Mouse (Mus musculus): ENCODE results near the gene Trim44.

Gene Trim44

DNA sequence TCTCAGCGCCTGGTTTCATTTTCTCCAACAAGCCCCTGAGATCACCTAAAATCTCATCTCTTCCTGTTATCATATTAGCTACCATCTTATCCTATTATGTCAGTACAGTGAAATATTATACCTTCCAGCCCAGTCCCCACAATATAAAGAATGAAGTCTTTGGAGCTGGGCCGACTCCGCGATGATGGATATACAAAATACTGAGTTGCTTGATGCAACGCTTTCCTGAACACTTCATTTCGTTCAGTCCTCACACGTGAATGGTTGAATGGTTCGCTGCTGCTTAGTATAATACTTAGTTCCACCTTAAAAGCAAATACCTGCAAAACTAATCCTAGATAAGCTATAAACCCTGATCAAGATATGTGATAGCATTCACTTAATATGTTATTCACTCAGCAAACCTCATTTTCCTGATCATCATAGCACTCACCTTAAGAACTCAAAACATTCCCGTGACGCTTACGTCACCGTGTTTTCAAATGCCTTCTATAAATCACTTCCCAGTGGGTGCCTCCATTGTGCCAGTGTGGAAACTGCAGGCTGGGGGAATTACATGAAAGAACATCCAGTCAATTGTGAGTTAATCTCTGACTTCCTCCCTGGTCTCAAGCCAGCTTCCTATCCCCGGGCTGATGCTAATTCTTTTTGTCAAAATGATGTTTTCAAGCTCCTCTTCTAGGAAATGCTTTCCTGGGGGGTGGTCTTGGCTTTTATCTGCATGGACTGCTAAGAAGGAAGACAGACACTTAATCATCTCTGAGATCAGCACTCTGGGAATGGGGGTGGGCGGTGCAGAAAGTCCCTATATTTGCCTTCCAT is at the start of gene Trim44:
TSS of gene Trim44 (minus strand) at position 466 of the 822 bp plus-strand sequence.
- DNase-seq (ENCODE audit: low spot score in 2 of 2), result no peak

- no peak for DNase-seq (ENCODE audit: low spot score in 2 of 2)
These were observed 47.5 kb upstream of the Trim44 start for GRCm38 (mm10) chr2:102455126-102455525.

DNA sequence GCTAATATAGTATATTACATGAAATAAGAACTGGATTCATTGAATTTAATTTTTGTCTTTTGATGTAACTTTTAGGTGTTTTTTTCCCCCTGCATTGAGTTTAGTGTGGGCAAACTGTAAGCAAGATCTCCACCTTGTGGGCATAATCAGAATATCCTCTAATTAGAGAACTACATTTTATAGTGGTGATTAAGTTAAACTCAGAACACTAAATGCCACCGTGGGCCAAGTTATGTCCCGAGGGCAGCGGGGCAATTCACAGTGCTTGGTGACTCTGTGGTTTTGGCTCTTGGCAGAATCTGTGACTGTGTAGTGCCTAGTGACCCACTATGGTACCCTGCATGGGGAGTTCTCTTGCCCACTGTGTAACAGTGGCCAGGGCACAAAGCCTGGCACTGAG is 45.8 kb upstream of the Trim44 start:
- no peak for DNase-seq (ENCODE audit: low spot score in 2 of 2)

GRCm38 (mm10) chr2:102451671-102452549 is 44.3 kb upstream of the Trim44 start, which contains the start of gene Fjx1:
Gene Fjx1 (minus strand): TSS chr2:102452499.
- DNase-seq (ENCODE audit: low spot score in 2 of 2), result no peak

GRCm38 (mm10) chr2:102450761-102451670 is 43.4 kb upstream of the Trim44 start:
- peak; percentile 8 to 50 for DNase-seq (ENCODE audit: low spot score in 2 of 2)

DNA sequence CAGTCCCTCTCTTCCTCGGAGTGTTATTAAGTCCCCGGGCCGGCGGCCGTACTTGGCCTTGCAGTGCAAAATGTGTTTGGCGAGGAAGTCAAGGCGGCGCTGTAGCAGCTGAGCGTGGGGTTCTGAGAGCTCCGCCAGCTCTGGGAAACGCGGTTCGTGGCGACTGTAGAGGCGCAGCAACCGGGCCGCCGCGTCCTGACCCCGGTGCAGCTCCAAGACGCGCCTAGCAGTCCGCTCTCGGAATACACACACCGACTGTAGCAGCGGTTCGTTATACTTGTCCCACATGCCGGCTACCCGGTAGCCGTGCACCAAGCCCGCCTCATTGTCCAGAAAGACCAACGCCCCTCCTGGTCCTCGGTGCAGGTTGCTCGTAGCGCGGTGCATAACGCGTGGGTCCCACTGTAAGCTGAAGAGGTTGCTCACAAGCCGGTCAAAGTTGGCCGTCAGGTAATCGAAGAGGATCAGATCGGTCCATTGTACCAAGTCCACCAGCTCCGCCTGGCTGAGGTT is 42.7 kb upstream of the Trim44 start:
- peak; percentile 60 to 61 for DNase-seq (ENCODE audit: low spot score in 2 of 2)

DNA sequence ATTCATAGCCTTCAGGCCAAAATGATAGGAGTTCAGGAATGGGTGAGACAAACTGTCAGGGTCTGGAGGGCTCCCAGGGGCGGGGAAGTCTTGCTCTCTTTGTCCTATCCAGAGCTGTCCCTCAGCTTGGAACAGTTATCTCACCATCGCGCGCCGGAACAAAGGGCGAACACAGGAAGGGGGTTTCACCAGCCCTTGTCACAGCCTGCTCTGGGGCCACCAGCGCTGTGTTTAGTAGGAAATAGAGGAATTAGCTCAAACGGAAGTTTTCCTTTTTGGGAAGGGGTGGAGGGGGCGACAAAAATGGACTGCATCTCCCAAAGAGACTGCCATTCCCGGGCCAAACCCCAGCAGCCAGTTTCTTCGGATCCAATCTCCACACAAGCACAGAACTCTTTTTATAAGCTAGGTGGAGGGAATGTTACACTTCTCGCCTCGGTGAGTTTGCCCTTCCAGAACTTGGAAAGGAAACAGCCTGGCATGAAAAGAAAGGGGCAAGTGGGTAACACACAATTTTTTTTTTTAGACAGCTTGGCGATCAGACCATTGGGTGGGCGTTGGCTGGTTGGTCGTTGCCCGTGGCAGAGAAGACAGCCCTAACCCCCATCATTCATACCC is 42.1 kb upstream of the Trim44 start:
- DNase-seq (ENCODE audit: low spot score in 2 of 2), result no peak

GRCm38 (mm10) chr2:102449056-102449455 is 41.4 kb upstream of the Trim44 start:
- DNase-seq (ENCODE audit: low spot score in 2 of 2), result no peak

DNA sequence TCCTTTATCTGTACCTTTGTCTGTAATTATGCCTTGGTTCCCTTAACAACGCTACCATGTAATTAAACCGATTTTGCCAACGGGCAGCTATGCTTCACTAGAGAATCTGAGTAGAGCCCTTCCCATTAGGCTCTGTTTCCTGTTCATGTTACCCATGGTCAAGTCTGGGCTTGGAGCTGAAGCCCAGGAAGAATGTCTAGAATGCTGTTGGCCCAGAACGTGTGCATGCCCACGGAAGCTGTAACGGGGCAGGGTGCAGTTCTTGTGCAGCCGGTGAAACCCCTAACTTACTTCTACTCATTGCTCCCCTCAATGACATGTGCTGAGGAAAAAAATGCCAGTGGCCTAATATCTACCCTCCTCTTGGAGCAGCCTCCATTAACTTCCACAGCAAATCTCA is 40.2 kb upstream of the Trim44 start:
- peak in 1 of 2 experiments; percentile 25 for DNase-seq (ENCODE audit: low spot score in 2 of 2)

GRCm38 (mm10) chr2:102446851-102447250 is 39.2 kb upstream of the Trim44 start:
- DNase-seq (ENCODE audit: low spot score in 2 of 2), result no peak

- DNase-seq (ENCODE audit: low spot score in 2 of 2), result no peak
These were observed 29.9 kb upstream of the Trim44 start for GRCm38 (mm10) chr2:102437357-102438030.

DNA sequence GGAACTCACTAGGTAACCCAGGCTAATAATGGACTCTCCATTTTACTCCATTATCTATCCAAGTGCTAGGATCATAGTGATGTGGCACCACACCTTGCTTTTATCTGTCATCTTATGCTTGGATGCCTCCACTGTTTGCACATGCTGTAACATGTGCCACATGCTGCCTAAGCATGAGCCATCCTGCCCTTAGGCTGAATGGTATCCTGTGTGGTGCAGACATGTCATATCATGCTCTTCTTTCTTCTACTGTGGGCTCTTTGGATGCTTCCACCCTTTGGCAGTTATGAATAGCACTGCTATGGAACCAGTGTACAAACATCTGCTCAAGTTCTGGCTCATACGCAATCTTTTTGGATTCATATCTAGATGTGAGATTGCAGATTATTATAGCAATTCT is 26.3 kb upstream of the Trim44 start:
- DNase-seq (ENCODE audit: low spot score in 2 of 2), result no peak

DNA sequence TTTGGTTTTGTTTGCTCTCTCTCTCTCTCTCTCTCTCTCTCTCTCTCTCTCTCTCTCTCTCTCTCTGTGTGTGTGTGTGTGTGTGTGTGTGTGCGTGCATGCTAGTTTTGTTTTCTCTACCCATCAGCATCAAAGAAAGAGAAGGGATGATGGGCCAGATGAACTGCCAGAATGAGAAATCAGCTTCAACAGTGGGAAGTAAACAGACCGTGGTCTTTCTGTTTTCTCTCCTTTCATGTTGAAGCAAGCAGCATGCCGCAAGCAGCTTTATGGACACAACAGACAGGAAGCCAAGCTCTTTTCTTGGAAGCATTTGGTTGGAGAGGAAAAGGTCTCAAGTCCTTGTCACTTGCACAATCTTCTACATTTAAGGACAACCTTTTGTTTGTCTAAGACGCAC is 23.5 kb upstream of the Trim44 start:
- no peak for DNase-seq (ENCODE audit: low spot score in 2 of 2)

DNA sequence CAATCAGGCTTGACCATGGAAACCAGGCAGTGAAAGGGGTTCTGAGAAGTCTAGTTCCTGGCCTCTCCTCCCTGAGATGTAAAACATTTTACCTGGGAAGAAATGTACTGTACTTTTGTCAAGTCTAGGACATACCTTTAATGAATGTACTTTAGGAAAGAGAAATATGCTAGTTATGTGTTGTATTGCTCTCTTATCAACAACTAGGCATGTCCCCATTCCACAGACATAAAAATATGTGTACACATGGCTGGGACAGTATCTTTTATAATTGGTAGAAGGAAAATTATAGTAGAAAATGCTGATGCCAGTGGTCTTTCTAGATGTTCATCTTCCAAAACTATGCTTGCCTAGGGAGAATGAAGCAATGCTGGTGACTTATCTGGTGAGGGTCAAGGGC is 20.3 kb upstream of the Trim44 start:
- DNase-seq (ENCODE audit: low spot score in 2 of 2), result no peak

- DNase-seq (ENCODE audit: low spot score in 2 of 2), result no peak
These were observed 18.8 kb upstream of the Trim44 start for GRCm38 (mm10) chr2:102426434-102426833.

DNA sequence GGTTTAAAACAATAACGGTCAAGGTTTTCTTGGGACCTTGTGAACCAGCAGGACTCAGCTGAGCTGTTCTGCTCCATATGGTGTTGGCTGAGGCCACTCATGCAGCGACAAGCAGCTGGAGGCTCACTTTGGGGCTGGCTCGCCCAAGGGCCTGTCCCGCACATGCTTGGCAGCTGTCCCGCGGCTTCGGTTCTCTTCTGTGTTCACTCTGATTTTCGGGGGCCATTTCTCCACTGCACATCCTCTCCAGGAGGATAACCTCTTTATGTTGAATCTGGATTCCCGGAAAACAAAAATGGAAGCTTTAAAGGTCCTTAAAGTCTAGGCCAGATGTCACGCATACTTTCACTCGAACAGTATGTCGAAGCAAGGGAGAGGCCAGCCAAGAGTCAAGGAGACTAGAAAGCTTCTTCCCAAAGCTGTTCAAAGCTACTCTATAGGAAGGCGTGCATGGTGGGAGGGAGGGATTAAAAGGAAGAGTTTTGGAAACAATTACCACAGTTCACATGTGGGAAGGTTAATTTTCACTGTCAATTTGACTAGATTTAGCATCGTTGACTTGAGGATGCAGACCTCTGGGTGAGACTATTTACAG is 8.6 kb upstream of the Trim44 start:
- DNase-seq (ENCODE audit: low spot score in 2 of 2), result no peak

DNA sequence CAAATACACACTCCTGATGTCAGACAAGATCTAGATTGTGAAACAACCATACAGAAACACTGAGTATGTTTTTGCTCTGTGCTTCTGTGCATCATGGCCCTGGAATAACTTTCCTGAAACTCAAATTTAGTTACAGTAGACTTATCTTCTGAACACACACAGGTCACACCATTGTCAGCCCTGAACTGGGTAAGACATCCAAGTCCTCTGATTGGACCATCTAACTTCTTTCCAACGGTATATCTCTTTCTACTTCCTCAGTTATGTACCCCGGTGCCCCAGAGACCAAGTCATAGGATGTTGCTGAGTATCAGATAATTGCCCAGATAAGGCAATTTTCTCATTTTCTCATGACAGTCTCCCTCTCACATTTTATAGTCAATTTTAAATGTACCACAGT is 5.1 kb upstream of the Trim44 start:
- no peak for DNase-seq (ENCODE audit: low spot score in 2 of 2)

- DNase-seq (ENCODE audit: low spot score in 2 of 2), result no peak
These were observed 3.0 kb upstream of the Trim44 start for GRCm38 (mm10) chr2:102410615-102411014.

- DNase-seq (ENCODE audit: low spot score in 2 of 2), result no peak
These were observed 2.1 kb upstream of the Trim44 start for GRCm38 (mm10) chr2:102409741-102410140.

Measured in urinary bladder, adult 18-20 months (tissue).